ENCODE assay signal across 10 mouse cellular contexts in the genomic region with DNA sequence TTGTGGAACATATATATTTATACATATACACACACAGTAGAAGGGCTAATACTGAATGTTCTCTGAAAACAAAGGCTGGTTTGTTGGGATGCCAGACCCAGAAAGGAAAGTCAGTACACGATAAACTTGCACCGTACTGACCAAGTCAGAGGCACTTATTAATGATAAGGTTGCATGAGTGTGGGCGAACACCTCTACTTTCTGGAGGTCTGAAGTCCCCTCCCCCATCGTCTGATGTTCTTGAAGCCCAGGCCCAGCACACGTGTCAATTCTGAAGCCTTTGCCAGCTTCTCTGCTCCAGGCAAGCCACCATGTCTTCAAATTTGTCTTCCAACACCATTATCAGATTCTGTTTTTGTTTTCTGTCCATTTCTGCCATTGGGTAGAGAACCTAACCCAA. TPM values are rescaled to one million over a fixed set of nuclear protein-coding genes. Genes with fewer than 3 reads are reported as not detected.
A peak's percentile ranks its signal among the peaks of the same experiment; 100 is the strongest.
DNase-seq lines count a peak whose midpoint lies in the region; ATAC-seq and TF ChIP-seq lines count a peak whose summit lies in the region.
"Had no signal": no experiment of that assay in that cellular context is flagged by ENCODE, and none has a peak within 500 bp of the region (broad histone marks: within the 10 kb centered on the region; RNA-seq: fewer than 3 reads in every experiment).

No protein-coding gene starts in this region.

- peaks cover 31% of the 10 kb centered on the region for H3K4me1 ChIP-seq in heart, embryonic 11.5 days (ENCODE audit: control insufficient read depth, insufficient read depth, low read length)
- H3K4me1 ChIP-seq in G1E (ENCODE audit: insufficient read depth, low read depth, low read length): peaks cover 71% of the 10 kb centered on the region
- H3K4me1 ChIP-seq in hindbrain, embryonic 14.5 days (replicated peaks; ENCODE audit: control insufficient read depth, insufficient read depth, low read length): peaks cover 63% of the 10 kb centered on the region
- H3K4me1 ChIP-seq in midbrain, embryonic 14.5 days (ENCODE audit: control insufficient read depth, insufficient read depth, low read length): peaks cover 56% of the 10 kb centered on the region

- peak overlapping the region; percentile 89; the same call in 1 of the 2 replicates for H3K4me2 ChIP-seq in heart, embryonic 11.5 days
- H3K4me2 ChIP-seq in hindbrain, embryonic 14.5 days (replicated peaks): peak overlapping the region; percentile 93
- H3K4me2 ChIP-seq in midbrain, embryonic 14.5 days (ENCODE audit: low read length): peak overlapping the region; percentile 79

- H3K36me3 ChIP-seq in heart, embryonic 11.5 days (ENCODE audit: control insufficient read depth, insufficient read depth, low read length): no peaks in the 10 kb centered on the region
- peaks cover 45% of the 10 kb centered on the region for H3K36me3 ChIP-seq in G1E (replicated peaks)
- H3K36me3 ChIP-seq in hindbrain, embryonic 14.5 days (replicated peaks; ENCODE audit: control insufficient read depth, insufficient read depth): no peaks in the 10 kb centered on the region
- no peaks in the 10 kb centered on the region for H3K36me3 ChIP-seq in midbrain, embryonic 14.5 days (ENCODE audit: control insufficient read depth, insufficient read depth, low read length)

- no peak overlapping the region for H3K4me3 ChIP-seq in heart, embryonic 11.5 days (ENCODE audit: low read depth, low read length)
- H3K4me3 ChIP-seq in G1E (ENCODE audit: low read depth, low read length): peak overlapping the region; percentile 50; the same call in 1 of the 2 replicates
- peak overlapping the region; percentile 82 for H3K4me3 ChIP-seq in hindbrain, embryonic 14.5 days (replicated peaks; ENCODE audit: low read length)
- peak overlapping the region; percentile 96 for H3K4me3 ChIP-seq in midbrain, embryonic 14.5 days (replicated peaks; ENCODE audit: low read depth, low read length)

- TF ChIP-seq CTCF in G1E (IDR thresholded peaks at IDR 0.05; ENCODE audit: low read depth, low read length): no peak

- ATAC-seq in heart, embryonic 11.5 days (replicated peaks; ENCODE audit: insufficient number of reproducible peaks, low FRiP score, low TSS enrichment): no peak
- ATAC-seq in G1E (ENCODE audit: extremely low read depth, insufficient number of reproducible peaks, low FRiP score, poor library complexity, severe bottlenecking): no peak
- no peak for ATAC-seq in hindbrain, embryonic 14.5 days (ENCODE audit: low FRiP score)
- no peak for ATAC-seq in midbrain, embryonic 14.5 days (ENCODE audit: low FRiP score, low TSS enrichment)

- DNase-seq in heart, postnatal 14 days: no peak
- no peak for DNase-seq in G1E (ENCODE audit: low spot score)
- DNase-seq in hindbrain, embryonic 14.5 days (ENCODE audit: low spot score): no peak
- no peak for DNase-seq in midbrain, embryonic 14.5 days
- DNase-seq in cerebellum, adult 8-10 months: no peak
- DNase-seq in left cerebral cortex, postnatal 25 days (ENCODE audit: low spot score in 2 of 2): no peak
- no peak for DNase-seq in adrenal gland, adult (ENCODE audit: inconsistent age in 2 of 2, low spot score in 1 of 2)
- DNase-seq: cerebellum, postnatal 14 days had no signal

- intact Hi-C loops in heart, postnatal 14 days (cut with DNase I): loop anchor here (5.0 kb wide), 2 partner anchors 45 to 85 kb away; no protein-coding TSS in a partner anchor
- intact Hi-C loops in left cerebral cortex, postnatal 25 days (cut with DNase I): loop anchor here (5.0 kb wide), 3 partner anchors 55 to 145 kb away; no protein-coding TSS in a partner anchor

- H3K9me3 ChIP-seq in heart, embryonic 11.5 days (replicated peaks; ENCODE audit: control insufficient read depth, low read length): no peaks in the 10 kb centered on the region
- no peaks in the 10 kb centered on the region for H3K9me3 ChIP-seq in G1E (replicated peaks)
- H3K9me3 ChIP-seq in hindbrain, embryonic 14.5 days (ENCODE audit: control insufficient read depth, low read length): no peaks in the 10 kb centered on the region
- H3K9me3 ChIP-seq in midbrain, embryonic 14.5 days (ENCODE audit: control insufficient read depth, low read length): no peaks in the 10 kb centered on the region

- WGBS in heart, embryonic 11.5 days (ENCODE audit: insufficient replicate concordance): 57% methylated on average over 5 of the region's 5 CpGs
- WGBS in hindbrain, embryonic 14.5 days: 77% methylated on average over 5 of the region's 5 CpGs
- 85% methylated on average over 5 of the region's 5 CpGs for WGBS in midbrain, embryonic 14.5 days

- no peak overlapping the region for H3K9ac ChIP-seq in heart, embryonic 11.5 days (ENCODE audit: low read depth, low read length)
- peak overlapping the region; percentile 84; the same call in 1 of the 2 replicates for H3K9ac ChIP-seq in hindbrain, embryonic 14.5 days
- no peak overlapping the region for H3K9ac ChIP-seq in midbrain, embryonic 14.5 days (replicated peaks; ENCODE audit: low read length)

- H3K27me3 ChIP-seq in heart, embryonic 11.5 days (ENCODE audit: control insufficient read depth, insufficient read depth, low read length): no peaks in the 10 kb centered on the region
- no peaks in the 10 kb centered on the region for H3K27me3 ChIP-seq in G1E (ENCODE audit: insufficient read depth, low read length)
- H3K27me3 ChIP-seq in hindbrain, embryonic 14.5 days (ENCODE audit: control insufficient read depth, insufficient read depth, low read length): no peaks in the 10 kb centered on the region
- H3K27me3 ChIP-seq in midbrain, embryonic 14.5 days (ENCODE audit: control insufficient read depth, insufficient read depth, low read length): no peaks in the 10 kb centered on the region
- H3K27me3 ChIP-seq: CH12.LX had no signal

- no peak overlapping the region for H3K27ac ChIP-seq in heart, embryonic 11.5 days (ENCODE audit: low read depth, low read length)
- H3K27ac ChIP-seq in hindbrain, embryonic 14.5 days: no peak overlapping the region
- H3K27ac ChIP-seq in midbrain, embryonic 14.5 days (replicated peaks; ENCODE audit: low read depth, low read length): no peak overlapping the region

RNA-seq across cellular contexts. Expression of a gene that starts 3.3 kb away (rescaled TPM):
- polyA plus RNA-seq in heart, embryonic 11.5 days (2014; fragmentation: Nextera tagmentation; extraction: Ambion mirVana): 17.2 and 17.9 TPM in 2 replicates
- 10 to 100 TPM; 37.7 to 41.7 TPM for total RNA-seq in heart, postnatal 14 days (2021)
- total RNA-seq in G1E (2014; fragmentation: Nextera tagmentation) (91.4 and 101 TPM in 2 replicates), G1E (2017) (125 and 127 TPM in 2 replicates)
- polyA plus RNA-seq in G1E (2012): 88.6 and 89.7 TPM in 2 replicates
- polyA plus RNA-seq in hindbrain, embryonic 14.5 days (2014; fragmentation: Nextera tagmentation; extraction: Ambion mirVana): 105 and 112 TPM in 2 replicates
- 87.3 and 90.8 TPM in 2 replicates for polyA plus RNA-seq in midbrain, embryonic 14.5 days (2014; fragmentation: Nextera tagmentation; extraction: Ambion mirVana)
- total RNA-seq in left cerebral cortex, postnatal 25 days (2021): 100 to 1,000 TPM; 128 to 136 TPM
